Mouse (Mus musculus): ENCODE results near the gene Atp1a2.

Atp1a2 gene

DNA sequence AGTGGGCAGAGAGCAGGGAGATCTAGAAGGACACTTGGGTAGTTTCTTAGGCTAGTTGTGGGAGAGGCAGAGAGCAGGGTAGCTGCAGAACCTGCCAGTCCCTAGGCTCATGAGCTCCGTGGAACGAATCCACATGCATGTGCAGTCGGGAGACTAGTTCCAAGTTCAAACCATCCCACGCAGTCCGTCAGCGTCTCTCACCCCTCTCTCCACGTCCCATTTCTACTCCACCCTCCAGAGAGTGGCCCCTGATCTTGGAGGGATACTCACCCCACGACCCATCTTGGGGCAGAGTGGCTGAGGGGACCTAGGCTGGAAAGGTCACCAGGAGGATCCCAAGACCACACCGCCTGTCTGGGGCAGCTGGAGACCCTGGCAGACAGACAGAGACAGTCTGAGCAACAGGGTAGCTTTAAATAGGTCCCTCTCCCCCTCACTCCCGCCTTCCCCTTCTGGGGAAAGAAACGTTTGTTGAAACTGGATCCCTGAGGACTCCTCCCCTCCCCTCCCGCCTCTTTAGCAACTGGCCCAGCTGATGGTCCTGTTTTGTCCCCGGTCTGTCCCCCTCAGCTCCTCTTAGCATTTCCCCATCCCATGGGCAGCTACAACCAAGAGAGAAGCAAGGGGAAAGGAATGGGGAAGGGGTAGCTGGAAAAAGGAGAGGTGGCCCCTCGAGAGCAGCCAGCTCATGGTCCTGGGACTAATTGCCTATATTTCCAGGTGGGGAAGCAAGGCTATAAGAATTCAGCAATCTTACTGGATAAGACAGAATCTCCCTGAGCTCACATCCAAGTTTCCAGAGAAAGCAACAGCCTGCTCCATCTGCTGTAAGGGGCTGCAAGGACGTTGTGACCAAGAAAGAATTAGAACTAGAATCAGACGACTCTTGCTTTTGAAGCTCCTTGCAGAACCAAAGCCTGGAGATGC lies at the start of gene Atp1a2:
Atp1a2 (minus strand) TSS at position 454 of the 927 bp plus-strand sequence.
- DNase-seq = peak; percentile 47 to 67

DNA sequence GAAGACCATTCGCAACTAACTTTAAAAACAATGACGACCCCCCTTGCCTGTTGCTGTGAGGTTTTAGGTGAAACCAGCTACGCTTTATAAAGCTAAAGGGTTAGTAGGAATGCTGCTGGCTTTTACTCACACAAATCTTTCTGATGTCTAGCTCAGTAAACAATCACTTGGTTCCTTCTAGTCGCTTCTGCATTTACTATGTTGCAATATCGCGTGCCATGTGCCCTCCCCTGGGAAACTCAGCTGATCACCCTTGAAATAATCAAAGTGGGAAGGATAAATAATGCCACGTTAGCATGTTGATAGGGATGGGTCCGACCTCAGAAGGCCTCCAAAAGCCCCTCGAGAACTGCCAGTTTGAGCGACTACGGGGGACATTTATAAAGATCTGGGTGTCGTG lies 49.5 kb upstream of the Atp1a2 start:
- DNase-seq = no peak

DNA sequence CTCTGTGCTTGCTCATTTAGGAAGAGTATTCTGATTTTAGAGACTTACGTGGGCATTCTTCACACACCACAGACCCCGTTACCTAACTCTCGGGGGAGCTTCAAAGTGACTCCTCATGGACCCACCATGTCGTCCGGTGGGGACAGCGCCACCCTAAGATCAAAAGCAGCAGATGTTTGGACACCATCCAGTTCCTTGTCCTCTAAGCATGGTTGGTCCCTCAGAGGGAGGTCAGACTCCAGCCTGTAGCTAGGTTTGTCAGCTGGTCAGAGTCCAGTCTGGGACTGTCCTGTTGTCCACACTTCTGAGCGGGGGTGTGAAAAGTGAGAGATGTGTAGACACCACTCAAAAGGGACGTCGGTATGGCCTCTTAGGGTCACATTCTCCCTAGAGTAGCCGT lies 48.8 kb upstream of the Atp1a2 start:
- DNase-seq = no peak

DNA sequence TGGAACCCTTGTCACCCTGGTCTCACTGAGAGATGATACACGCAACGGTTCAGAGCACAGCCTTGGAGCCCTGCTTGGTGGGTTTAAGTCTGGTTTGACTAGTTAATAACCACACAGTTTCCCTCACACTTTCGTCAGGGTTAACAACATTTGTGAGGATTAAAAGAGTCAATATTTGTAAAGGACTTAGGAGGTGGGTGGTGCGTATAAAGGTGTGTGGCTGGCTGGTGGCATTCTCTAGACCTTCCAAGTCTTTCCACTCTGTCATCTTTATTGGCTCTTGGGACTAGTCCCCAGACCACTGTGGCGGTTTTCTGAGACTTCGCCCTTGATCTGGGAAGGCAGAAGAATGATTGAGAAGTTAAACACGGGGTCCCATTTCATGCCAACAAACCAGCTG lies 47.0 kb upstream of the Atp1a2 start:
- DNase-seq = no peak

DNA sequence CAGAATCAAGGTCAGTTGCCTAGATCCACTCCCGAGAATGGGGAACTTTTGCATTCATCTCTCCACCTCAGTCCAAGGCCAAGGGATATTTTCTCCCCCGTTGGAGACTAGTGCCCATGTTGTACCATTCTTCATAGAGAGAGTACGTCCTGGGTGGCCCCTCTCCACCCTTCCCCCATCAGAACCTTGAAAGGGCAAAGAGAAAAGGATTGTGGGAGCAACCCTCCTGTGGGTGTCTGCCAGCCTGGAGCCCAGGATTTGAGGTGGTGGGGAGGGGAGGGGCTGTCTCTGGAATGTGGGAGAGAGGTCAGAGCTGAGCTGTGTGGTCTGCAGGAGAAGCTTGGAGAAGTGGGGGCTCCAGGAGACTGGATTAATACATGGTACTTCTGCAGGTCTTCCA lies 46.0 kb upstream of the Atp1a2 start:
- no peak for DNase-seq

DNA sequence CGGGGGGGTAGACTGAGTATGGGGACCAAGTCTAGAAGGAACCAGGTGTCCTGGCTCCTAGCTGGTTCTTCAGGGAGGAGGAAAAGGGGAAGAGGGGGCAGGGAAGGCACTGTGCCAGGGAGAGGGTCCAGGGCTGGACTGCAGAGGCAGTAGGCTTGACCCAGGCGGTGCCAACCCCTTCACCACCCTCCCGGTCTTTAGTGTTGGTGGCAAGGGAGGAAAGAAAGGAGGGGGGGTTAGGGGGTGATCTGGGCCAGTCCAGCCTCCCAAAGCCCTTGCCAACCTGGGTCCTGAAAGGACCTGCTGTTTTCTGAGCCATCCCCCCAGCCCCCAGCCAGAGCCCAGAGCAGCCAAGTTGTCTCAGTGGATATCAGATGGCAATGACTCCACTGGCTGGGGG lies 44.9 kb upstream of the Atp1a2 start:
- no peak for DNase-seq

DNA sequence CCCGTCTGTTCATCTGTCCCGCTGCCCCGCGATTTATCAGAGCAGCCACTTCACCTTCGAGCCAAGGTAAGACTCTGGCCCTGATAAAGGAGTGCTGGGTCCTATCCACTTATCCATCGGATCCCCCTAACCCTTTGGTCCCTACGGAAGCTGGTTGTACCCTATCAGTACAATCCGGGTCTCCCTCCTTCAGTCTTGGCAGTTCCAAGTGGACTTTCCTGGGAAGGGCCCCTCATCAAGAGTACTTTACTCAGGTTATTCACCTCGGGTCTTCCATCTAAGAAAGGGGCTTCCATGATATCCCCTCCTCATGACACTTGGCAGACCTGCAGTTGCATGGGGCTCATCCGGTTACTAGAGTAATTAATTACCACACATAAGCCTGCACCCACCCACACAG lies 43.5 kb upstream of the Atp1a2 start:
- DNase-seq = no peak

DNA sequence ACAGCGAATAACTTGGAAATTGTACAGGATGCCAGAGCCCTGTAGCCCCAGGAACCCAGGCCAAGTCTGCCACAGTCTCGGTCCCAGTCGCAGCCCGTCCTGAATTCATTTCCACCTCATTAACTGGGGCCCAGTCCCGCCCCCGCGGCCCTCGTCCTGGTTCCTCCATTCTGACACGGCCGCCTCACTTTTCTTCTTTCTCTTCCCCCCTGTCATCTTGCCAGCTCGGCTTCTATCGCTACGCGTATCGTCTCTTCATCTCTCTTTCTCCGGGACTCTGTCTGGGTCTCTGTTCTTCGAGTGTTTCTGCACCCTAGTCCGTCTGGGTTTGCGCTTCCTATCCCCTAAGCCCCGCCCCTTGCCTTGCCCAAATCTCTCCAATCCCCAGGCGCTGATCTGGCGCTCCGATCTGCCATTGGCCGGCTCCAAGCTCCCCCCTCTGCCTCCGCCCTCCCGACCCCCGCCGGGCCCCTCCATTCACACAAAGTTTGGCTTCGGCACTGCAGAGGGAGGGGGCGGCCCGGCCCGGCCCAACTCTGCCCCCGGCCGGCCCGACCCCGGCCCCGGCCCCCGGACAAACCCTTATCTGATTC lies 43.0 kb upstream of the Atp1a2 start, which contains the start of gene Kcnj10:
Kcnj10 (plus strand) TSS at position 482 of the 593 bp plus-strand sequence.
- peak; percentile 78 to 79 for DNase-seq

DNA sequence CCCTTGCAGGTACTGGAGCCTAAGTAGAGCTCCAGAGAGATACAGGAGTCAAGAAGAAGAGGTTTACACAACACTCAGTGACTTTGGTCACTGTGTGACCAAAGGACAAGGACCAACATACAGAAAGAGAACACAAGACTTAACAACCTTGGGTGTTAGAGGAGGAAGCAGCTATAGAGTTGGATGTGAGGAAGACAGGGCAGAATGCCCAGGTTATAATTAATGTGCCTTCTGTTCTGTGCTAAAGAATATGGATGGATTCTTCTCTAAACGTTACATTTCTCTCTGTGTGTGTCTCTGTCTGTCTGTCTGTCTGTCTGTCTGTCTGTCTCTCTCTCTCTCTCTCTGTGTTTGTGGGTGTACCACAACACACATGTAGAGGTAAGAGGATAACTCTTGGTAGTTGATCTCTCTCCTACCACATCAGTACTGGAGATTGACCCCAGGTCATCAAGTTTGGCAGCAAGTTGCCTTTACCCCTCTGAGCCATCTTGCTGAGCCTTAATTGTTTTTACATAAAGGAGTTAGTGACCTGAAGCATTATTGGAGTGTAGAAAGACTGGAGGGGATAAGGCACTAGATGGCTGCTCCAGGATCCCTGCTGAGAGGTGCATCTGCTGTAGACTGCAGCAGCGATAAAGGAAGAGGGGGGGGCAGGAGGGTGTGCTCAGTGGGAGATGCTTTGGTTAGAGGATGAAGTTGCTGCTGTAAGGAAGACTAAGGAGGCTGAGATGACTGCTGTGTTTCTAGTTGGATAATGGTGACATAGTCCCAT lies 39.7 kb upstream of the Atp1a2 start:
- DNase-seq = no peak

DNA sequence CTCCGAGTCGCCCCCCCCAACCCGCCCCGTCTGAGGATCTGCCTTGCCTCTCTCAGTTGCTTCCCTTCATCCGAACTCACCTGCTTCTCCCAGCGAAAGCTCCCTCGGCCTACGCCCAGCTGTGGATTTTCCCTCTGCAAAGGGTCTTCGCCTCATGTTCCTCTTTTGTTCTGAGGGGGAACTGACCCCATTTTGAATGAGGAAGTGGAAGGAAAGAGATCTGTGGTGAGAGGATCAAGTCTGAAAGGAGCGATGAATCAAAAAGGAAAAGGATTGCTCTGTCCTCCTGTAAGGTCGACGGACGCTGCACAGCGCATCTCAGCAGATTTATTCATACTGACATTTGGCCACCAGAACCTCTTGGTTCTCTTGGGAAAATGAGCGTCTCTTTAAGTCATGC lies 37.9 kb upstream of the Atp1a2 start:
- no peak for DNase-seq

DNA sequence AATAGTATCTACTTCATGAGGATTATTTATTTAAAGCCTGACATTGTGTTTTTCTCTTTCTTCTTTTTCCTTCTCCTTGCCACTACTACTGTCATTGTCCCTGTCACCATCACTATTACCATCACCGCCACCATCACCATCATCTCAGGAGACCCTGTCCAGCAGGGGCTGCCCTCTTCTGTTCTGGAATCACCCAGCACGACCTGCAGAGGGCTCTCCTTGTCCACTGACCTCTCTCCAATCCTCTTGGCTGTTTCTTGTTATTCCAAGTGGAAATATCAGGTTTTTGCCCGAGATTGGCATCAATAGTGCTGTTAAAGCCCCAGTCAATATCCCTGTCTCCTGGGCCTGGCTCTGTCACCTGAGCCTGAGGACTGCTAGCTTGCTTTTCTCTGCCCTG lies 35.6 kb upstream of the Atp1a2 start:
- no peak for DNase-seq

DNA sequence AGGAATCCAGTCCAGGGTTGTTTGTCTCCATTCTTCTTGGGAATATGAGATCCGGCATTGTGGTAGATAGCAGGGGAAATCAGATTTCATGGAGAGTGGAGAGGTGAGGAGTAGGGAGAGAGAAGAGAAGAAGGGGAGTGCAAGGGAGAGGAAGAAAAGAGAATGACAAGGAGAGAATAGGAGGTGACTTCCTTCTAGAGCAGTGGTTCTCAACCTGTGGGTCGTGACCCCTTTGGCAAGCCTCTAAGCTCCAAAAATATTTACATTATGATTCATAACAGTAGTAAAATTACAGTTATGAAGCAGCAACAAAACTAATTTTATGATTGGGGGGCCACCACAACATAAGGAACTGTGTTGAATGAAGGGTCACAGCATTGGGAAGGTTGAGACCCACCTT lies 35.1 kb upstream of the Atp1a2 start:
- no peak for DNase-seq

DNA sequence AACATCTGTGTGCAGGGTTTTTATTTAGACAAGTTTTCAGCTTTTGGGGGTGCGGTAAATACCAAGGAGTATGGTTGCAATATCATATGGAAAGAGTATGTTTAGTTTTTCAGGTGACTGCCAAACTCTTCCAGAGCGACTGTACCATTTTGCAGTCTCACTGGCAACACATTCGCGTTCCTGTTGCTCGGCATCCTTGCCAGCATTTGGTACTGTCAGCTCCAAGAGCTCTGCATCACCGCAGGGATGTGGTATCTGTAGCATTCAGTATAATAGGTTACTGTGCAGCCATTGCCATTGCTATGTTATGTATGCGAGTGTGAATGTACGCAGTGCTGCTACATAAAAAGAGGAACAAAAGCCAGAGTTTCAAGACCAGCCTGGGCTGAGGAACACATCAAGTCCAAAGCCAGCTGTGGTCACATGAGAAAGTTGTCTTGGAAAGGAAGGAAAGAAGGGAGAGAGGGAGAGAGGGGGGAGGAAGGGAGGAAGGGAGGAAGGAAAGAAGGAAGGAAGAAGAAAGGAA lies 33.6 kb upstream of the Atp1a2 start:
- DNase-seq = no peak

DNA sequence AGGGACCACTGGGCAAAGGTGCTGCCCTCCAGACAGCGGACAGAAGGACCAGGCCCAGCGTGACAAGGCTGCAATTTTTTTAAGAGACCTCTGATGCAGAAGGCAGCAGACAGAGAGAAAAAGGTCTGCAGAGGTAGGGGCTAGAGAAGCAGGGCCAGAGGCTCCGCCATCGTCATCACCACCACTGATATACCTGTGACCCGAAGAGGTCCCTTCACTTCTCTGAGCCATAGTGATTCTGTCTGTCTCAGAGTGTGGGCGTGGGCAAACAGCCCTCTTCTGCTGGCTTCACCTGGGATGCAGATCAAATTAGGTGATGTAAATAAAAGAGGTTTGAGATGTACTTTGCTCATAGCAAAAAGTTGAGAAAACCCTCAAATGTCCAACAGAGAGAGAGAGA lies 31.8 kb upstream of the Atp1a2 start:
- no peak for DNase-seq

DNA sequence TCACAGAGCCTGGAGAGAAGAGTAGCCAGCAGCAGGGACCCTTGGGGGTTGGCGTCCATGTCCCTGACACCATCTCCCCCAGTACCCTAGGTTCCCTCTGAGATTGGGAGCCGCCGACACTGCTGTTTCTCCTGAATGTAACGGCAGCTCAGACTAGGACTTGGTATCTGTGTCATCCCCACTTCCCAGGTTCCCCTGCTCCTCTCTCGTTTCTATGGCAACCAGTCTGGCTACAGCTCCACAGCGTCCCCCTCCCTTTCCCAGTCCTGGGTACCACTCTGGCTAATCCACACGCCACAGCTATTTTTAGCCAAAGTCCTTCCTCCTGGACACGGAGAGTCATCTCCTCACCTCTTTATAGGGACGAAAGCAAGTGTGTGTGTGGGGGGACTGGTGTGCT lies 31.3 kb upstream of the Atp1a2 start, which contains the start of gene Kcnj9:
Kcnj9 (minus strand) TSS at position 188 of the 400 bp plus-strand sequence.
- DNase-seq = no peak

DNA sequence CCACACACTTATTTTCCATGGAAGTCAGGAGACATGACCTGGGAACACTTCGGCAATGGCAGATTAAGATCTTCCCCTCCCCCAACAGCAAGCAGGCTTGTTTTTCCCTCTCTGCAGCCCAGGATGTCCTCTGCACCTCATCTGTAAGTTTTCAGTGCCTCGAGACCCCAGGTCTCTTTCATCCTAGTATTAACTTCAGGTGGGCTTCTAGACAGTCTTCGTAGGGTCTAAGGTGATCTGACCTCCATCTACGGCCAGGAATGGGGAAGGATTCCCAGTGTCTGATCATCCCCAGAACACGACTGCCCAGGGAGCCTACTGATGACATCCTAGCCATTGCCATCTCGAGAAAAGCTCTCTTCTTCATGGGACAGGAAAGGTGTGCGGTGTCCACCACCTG lies 30.6 kb upstream of the Atp1a2 start:
- DNase-seq = no peak

DNA sequence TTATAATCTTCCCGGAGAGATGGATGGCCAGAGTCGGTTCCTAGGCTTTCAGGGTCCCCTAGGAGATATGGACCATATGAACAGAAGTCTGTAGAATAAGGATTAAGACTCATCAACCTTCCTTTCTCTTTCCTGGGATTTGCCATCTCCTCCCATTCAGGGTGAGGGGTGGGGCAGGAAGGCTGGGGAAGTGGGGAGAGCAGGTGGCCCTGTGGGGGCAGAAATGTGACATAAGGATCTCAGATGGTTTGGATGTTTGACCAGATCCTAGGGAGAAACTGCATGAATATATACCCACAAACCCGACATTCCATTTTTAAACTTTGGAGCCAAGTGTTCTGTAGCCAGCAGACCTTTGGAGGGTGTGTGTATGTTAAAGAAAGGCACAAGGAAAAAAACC lies 30.2 kb upstream of the Atp1a2 start:
- no peak for DNase-seq

DNA sequence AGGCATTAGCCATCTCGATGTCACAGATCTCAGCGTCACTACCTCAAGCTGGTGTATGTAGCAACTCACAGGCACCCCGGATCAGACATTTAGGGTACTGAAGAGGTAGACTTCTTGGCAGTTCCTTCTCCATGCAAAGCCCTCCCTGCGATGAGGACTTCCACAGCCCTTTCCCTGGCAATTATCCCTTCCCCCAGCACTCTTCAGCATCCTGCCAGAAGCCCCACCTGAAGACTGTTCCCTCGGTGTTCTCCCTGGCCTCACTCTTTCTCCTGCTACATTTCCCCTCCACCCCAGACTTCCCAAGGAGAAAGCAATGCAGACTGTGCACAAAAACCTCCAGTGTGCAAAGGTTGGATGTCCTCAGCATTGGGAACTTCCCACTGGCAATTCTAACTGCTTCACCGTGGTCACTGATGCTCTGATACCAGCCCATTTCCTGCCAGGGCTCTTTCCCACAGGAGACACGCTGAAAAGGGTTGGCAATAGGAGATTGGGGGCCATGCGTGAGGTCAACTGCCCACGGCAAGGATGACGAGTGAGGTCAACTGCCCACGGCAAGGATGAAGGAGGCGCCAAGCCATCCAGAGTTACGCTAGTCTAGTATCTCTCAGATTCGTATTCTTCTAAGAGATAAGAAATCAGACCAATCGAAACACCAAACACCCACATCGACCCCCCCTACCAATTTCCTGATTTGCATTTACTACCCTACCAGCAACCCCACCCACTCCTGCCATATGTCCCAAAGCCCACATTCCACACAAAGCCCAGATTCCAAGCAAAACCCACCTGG lies 29.5 kb upstream of the Atp1a2 start:
- no peak for DNase-seq

DNA sequence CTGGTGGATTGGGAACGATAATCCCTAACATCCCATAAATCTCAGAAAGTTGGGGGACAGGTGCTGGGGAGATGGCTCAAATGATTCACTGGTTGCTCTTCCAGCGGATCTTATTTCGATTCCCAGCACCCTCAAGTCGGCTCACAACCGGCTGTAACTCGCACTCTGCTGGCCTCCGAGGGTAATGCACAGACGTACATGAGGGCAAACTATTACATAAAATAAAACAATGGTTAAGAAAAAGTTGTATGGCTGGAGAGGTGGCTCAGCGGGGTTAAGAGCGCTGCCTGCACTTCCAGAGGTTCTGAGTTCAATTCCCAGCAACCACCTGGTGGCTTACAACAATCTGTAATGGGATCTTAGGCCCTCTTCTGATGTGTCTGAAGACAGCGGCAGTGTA lies 28.8 kb upstream of the Atp1a2 start:
- no peak for DNase-seq

DNA sequence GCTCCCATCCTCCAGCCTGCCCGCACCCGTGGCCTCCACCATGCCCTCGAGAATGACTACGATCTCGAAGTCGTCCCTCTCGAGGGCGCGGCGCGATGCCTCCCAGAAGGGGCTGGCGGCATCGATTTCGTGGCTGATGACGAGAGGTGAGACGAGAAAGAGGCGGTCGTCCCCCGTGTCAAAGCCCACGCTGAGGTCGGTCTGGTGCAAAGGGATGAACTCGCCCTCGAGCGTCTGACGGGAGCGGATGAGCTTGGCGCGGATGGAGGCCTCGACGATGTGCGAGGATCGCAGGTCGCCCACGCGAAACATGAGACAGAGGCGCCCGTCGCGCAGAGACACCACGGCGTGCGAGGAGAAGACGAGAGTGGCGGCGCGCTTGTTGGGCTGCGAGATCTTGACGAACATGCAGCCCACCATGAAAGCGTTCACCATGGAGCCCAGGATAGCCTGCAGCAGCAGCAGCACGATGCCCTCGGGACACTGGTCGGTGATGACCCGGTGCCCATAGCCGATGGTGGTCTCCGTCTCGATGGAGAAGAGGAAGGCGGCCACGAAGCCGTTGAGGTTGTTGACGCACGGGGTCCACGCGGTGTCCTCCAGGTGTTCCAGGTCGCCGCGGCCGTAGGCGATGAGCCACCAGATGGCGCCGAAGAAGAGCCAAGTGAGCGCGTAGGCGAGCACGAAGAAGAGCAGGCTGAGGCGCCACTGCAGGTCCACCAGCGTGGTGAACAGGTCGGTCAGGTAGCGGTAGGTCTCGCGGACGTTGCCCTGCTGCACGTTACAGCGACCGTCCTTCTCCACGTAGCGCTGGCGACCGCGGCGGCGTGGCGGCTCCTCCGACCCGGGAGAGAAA lies 28.0 kb upstream of the Atp1a2 start:
- DNase-seq = peak; percentile 70 to 79

DNA sequence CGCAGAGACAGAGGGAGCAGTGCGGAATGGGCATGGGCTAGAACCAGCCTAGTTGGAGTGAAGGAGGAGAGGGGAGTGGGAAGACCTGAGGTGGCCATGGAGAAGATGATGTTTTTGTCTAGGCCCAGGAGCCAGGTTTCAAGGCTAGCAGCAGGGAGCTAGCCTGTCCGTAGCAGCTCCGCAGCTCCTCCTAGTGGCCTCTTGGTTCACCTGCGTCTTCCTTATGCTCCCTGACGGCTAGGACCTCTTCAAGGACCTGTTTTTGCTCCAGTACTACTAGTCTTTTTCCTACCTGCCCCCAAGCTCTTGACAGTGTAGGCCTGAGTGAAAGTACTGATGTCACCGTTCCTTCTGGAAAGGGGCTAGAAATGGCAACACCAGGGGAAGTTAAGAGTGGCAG lies 26.9 kb upstream of the Atp1a2 start:
- peak; percentile 77 to 83 for DNase-seq

All from lung, postnatal 4 days (tissue).